Mouse (Mus musculus) A20 (cell line): Measurements from ENCODE around the gene Mixl1.

Experiments
- DNase-seq: peaks from one replicate; pipeline ENCODE4 v3.0.0-alpha.2; 2011; ENCODE audit warnings: low read depth, low spot score

Mixl1 gene

DNA sequence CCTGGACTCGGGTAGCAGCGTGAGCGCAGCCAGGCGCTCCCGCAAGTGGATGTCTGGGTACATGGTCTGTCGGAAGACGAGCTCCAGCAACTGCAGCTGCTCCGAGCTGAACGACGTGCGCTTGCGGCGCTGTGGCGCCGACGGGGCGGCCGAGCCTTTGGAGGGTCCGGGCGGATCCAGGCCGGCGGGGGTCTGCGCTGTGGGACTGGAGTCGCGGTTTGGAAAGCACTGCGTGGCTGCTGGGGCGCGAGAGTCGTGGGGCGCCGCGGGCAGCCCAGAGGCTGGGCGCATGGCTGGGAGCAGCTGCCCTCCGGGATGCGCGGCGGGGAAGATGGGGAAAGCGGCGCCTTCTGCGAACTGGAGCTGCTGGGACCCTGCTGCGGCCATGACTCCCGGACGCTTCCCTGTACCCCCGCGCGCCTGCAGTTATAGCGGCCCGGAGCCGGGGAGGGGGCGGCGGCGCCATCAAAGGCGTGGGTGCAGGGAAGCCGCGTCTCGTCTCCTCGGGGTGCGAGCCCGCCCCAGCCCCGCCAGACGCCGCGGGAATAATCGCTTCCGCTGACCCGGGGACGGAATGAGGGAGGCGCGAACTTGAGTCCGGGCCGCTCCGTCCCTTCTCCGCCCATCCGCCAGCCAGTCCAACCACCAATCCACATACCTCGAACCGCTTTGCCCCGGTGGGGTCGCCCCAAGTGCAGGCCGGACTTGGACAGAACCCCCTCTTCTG is at the start of gene Mixl1:
Gene Mixl1 (minus strand): TSS at position 409 of the 727 bp plus-strand sequence.
- DNase-seq, result no peak

DNA sequence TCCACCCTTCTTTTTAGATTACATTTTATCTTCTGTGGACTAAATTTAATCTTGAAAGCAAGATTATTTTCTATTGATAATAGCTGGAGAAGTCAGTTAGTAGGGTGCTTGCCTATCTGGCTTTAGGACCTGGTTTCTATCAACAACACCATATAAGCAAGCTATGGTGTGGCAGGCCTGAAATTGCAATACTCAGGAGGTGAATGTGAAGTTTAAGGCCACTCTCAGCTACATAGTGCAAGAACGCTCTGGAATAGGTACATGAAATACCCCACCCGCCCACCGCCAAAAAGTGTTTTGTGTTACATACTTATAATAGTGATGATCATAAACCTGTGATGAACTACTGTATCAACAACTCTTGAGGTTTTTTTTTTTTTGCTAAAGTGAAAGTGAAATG is 32.4 kb upstream of the Mixl1 start:
- no peak for DNase-seq

DNA sequence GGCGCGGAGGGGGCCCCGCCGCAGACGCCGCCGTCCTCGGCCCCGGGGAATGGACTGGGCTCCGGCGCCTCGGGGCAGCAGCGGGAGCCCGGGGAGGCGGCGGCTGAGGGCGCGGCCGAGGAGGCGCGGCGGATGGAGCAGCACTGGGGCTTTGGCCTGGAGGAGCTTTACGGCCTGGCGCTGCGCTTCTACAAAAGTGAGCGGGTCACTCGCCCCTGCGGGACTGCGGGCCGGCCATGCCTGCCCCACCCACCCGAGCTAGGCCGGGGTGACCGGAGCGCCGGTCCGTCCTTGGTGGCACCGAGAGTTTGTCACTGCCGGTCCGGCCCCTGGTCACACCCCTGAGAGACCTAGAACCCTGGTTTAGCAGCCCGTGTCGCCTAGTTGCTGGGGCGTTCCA is 29.3 kb upstream of the Mixl1 start:
- no peak for DNase-seq

DNA sequence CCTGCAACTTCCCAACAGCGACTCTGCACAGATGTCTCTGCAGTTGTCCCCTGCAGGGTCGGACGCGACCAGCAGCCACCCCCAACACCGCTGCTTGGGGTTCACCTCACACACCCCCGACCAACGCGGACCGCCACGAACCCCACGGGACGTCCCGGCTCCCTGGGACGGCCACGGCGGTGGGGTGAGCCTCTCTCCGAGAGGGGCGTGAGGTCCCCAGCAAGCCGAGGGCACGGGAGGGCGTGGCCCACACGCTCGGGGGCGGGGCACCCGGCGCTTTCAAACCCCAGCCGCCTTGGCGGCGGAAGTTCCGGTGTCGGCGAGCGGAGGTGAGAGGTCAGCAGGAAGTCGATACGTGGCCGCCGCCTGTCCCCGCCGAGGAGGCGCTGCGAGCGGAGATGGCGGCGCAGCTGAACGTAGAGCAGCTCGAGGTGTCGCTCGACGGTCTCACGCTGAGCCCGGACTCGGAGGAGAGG is 28.9 kb upstream of the Mixl1 start, which contains the start of gene Acbd3:
Gene Acbd3 (plus strand): TSS at position 340 of the 476 bp plus-strand sequence.
- peak; percentile 97 for DNase-seq

DNA sequence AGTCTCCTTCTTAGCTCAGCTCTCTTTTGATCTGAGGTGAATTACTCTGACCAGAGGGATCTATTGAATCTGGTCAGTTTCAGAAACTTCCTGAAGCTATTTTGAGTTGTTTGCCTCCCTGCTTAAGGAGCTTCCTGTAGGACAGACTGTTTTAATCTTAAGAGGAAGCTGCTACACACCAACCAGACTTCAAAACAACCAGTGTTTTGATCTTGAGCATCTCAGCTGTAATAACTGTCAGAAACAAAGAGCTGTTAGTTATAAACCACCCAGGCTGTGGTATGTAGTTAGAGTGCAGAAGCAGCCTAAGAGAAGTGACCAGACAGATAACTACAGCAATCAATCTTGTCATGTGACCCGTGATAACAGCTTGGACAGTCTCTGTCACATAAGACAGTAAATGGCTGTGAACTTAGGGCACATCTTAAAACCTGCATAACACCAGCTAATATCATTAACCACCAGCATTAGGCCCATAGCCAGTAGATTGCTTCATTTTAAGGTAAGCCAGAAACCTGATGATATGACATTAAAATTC is 26.9 kb upstream of the Mixl1 start:
- DNase-seq, result no peak

DNA sequence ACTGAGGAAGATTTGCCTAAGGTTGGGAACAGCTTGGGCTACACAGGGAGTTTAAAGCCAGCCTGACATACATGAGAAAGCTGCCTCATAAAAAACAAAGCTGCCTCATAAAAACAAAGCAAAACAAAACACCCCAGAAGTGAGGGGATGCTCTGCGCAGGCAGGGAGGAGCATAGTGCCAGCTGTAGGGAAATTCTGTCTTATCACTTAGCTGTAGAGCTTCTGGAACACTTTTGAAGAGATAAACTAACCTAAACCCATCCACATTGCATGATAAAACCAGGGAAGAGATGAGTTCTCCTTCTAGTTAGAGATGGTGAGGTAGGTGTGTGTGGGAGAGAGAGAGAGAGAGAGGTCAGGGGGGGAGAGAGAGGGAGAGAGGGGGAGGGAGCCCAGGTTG is 25.8 kb upstream of the Mixl1 start:
- DNase-seq, result no peak

DNA sequence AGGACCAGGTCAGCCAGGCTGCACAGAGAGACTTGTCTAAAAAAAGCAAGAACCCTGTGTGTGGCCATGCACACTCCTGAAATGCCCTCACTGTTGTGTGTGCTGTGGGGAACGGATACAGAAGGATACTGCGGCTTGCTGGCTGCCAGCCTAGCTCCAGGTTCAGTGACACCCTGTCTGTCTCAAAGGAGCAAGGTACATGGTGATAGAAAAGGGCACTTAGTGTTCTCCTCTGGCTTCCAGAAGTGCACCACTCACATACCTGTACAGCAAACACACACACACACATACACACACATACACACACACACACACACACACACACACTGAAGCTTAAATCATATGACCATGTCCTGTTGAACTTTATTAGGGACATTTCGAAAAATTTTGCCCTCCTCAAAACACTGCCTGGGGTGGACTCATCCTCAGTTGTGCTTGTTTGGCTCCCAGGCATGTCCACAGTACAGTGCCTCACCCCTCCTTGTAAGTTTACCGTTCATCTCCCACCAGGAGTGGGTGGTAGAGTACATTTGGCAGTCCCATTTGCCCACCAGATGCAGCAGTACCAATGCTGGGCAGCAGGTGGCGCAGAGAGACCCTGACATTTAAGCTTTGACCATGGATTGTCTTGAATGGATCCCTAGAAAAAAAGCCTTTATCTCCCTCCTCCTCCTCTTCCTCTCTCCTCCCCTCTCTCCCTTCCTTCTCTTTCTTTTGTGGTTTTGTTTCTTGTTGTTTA is 23.3 kb upstream of the Mixl1 start:
- DNase-seq, result peak; percentile 77

DNA sequence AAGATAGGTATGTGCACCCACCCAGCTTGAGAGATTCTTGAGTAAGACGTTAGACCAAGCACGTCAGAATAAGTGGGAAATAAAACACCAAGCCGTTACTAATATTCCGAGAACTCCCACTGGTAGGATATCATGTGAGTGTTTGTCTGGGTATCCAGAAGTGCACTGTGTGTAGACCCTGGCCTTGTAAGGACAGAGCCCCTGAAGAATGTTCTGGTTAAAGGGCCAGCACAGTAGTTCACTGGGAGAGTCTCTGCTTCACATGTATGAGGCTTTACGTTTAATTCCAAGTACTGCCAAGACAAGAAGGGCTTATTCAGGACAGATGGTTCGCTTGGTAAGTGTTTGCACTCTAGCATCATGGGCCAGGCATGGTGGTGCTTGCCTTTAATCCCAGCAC is 22.6 kb upstream of the Mixl1 start:
- DNase-seq, result no peak

DNA sequence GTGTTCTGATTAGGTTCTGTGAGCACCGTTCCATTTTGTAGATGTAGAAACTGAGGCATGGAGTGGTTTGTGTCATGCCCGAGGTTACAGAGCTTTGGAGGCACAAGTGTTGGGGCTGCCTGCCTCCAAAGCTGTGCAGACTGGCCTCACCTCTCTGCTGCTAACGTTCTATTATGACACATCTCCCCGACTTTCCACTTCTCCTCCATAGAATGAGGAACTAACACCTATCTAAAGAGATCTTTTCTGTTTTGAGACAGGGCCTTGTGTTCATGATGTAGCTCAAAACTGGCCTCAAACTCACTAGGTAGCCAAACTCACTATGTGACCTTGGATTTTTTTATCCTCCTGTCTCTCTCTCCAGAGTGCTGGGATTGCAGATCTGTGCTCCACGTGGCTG is 21.9 kb upstream of the Mixl1 start:
- DNase-seq, result peak; percentile 39

DNA sequence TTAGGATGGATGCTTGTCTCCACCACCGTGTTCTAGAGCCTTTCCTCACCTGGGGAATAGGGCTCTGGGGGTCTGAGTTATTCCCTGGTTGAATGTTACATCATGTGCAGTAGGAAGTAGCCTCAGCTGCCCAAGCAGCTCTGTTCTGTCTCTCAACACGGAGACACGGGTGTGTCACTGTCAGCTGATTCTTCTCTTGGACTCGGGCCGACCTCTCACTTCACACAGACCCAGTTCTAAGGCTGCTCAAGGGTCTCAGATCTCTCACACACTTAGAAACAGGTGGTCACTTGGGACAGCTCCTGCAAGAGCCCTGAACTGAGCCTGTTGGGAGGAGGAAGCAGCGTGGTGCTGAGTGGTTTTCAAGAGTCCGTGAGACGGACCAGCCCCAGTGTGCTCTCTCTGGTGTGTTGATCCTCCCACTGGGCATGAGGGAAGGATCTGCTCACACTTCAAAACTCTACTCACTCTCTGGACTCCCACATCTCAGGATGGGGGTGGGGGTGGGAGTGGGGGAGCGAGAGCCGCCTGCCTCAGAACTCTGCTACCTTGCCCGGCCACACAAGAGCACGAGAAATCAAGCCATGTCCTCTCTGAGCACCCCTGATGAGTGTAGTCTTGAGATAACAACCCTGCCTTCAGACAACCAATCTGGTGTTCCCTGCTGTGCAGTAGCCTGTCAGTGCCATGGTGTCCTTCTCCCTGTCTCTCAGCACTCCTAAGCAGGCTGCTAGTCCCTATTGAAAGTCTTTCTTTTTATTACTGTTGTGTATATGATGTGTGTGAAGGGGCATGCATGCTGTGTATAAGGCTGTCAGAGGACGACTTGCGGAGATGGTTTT is 12.3 kb upstream of the Mixl1 start:
- no peak for DNase-seq

DNA sequence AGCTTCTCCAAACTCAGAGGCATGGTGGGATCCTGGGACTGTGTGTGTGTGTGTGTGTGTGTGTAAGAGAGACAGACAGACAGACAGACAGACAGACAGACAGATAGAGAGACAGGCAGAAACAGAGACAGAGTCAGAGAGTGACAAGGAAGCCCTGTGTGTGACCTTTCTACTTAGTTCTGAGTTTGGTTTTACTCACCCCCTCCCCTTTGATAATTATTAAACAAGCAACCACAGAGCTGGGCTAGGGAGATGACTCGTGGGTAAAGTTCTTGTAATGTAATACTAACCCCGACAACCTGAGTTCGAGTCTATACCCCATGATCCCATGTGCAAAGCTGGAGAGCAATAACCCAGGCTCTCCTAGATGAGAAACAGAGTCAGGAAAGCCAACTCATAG is 11.0 kb upstream of the Mixl1 start:
- DNase-seq, result no peak

DNA sequence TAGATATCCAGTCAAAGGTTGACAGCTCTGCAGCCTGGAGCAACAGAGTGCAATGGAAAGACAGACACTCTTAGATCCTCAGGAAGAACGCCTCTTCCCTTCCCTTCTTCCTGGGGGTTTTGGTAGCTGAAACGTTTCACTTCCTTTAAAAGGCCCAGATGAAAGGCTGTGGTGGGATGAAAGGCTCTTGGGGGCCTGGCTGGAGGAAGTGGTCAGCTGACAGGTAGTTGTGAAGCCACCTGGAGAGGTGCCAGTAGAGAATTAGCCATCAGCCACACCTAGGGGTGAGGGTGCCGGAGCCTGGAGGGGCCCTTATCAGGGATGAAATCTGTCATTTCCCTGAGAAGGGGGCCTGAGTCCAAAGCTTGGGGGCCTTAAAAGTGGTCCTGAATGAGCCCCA is 10.5 kb upstream of the Mixl1 start:
- DNase-seq, result no peak

DNA sequence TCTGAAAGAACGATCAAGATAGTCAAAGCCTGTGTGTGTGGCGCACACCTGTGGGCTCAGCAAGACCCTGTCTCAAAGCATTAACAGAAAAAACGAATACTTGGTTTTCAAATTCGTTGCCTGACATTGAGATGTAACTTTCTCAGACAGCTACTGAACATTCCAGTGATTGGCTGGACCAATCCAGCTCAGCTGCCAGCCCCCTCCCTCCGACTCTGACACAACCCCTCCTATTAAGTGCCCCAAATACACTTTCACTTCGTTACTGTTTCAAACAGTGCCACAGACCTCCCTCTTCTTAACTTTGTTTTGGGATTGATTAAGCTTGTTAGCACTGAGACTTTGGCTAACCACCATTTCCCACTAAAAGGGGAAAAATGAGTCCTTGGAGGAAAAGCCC is 6.6 kb upstream of the Mixl1 start:
- DNase-seq, result no peak

DNA sequence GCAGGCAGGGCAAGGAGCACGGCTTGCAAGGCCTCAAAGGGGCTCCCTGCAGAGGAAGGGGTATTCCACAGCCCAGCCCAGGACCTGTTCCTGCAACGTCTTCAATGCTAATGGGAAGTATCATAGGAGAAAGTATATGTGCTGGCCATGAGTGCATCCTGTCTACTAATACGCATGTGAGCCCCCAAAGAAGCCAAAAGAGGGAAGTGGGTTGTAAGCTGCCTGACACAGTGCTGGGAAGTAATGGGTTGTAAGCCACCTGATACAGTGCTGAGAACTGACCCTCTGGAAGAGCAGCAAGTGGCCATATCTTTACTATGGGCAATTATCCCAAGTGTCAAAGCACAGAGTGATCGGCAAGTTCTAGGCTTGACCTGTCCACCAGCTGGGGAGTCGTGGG is 1.2 kb upstream of the Mixl1 start:
- peak; percentile 15 for DNase-seq

DNA sequence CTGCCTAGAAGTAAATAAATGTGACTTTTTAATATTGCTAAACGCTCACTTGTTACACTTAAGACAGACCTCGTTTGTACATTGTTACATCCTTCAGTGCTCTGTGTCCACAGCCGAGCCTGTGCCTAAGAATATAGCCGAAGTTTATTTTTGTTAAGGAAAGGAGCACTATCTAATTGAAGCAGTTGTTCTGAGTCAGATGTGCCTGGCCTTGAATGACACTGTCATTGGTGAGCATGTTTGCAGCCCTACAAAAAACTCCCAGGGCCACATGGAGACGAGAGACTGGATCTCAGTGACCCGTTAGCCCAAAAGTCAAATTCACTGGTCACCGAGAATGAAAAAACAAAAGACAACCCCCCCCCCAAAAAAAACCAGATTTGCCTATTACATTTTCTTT is 5.5 kb downstream of the Mixl1 start:
- DNase-seq, result no peak
